Mouse (Mus musculus) heart, postnatal 0 days (tissue): ENCODE results near the gene Zfp451. TPM values are rescaled to one million over a fixed set of nuclear protein-coding genes. Genes with fewer than 3 reads are reported as not detected.

Experiments
- ATAC-seq: fragments of 200-750 bp; cut with Nextera tagmentation; 2 replicates; pipeline ENCODE4 v1.8.0; 2017; ENCODE audit warnings: low read depth, moderate number of reproducible peaks, moderate library complexity; ENCODE audit not compliant: insufficient read depth
- DNase-seq: peaks from one replicate; pipeline ENCODE4 v3.0.0-alpha.2; 2016; ENCODE audit warnings: low spot score
- H3K27ac ChIP-seq: fragments of 300-500 bp; sonication (generic); 2 replicates; pipeline ENCODE4 v1.5.1; 2014; ENCODE audit warnings: low read depth, mild to moderate bottlenecking
- H3K27me3 ChIP-seq: fragments of 300-500 bp; sonication (generic); 2 replicates; pipeline ENCODE4 v1.6.1; 2014; ENCODE audit warnings: low read length, mixed read lengths; ENCODE audit not compliant: control insufficient read depth, insufficient read depth
- H3K36me3 ChIP-seq: fragments of 300-500 bp; sonication (generic); replicated peaks from 2 replicates; pipeline ENCODE4 v1.6.1; 2014; ENCODE audit warnings: low read length, mixed read lengths; ENCODE audit not compliant: control insufficient read depth, insufficient read depth
- H3K4me1 ChIP-seq: fragments of 300-500 bp; sonication (generic); 2 replicates; pipeline ENCODE4 v1.6.1; 2014; ENCODE audit warnings: antibody characterized with exemption; ENCODE audit not compliant: control insufficient read depth, insufficient read depth
- H3K4me2 ChIP-seq: fragments of 300-500 bp; sonication (generic); 2 replicates; pipeline ENCODE4 v1.6.1; 2014; ENCODE audit warnings: low read depth, mild to moderate bottlenecking, low read length, moderate library complexity
- H3K4me3 ChIP-seq: fragments of 300-500 bp; sonication (generic); 2 replicates; pipeline ENCODE4 v1.5.1; 2014; ENCODE audit warnings: low read depth, low read length
- H3K9ac ChIP-seq: fragments of 300-500 bp; sonication (generic); replicated peaks from 2 replicates; pipeline ENCODE4 v1.6.1; 2014; ENCODE audit warnings: low read depth, low read length, mixed read lengths
- H3K9me3 ChIP-seq: fragments of 300-500 bp; sonication (generic); replicated peaks from 2 replicates; pipeline ENCODE4 v1.6.1; 2016; ENCODE audit warnings: low read length; ENCODE audit not compliant: control insufficient read depth
- CTCF ChIP-seq: IDR thresholded peaks from 2 replicates; pipeline ENCODE4 v1.5.1; 2016; ENCODE audit warnings: antibody characterized with exemption, control low read depth, low read depth
- EP300 ChIP-seq: IDR thresholded peaks from 2 replicates; pipeline ENCODE4 v1.6.1; 2016; ENCODE audit warnings: antibody characterized with exemption, low read depth
- WGBS: fragments of 180-500 bp; shearing (Covaris S2); extraction: QIAGEN DNeasy Blood & Tissue Kit; methylation state at CpG from one replicate; pipeline ENCODE4 v1.1.7; 2014; 5-methylcytosine and 5-hydroxymethylcytosine counted together
- polyA plus RNA-seq: library from polyadenylated mRNA; unstranded; fragments of >200 nt; fragmentation: Nextera tagmentation; extraction: Ambion mirVana; gene quantifications from 2 replicates; pipeline ENCODE4 v1.2.1, GENCODE M21; 2015
- total RNA-seq: library from RNA; depleted of rRNA; stranded (reverse); fragments of >200 nt; gene quantifications from 2 replicates; pipeline ENCODE4 v1.2.3, GENCODE M21; 2014; ENCODE audit warnings: low replicate concordance

Zfp451 gene
- total and polyA plus RNA-seq, 2 experiments from 2014 or later: 8.4 to 12.1 TPM

DNA sequence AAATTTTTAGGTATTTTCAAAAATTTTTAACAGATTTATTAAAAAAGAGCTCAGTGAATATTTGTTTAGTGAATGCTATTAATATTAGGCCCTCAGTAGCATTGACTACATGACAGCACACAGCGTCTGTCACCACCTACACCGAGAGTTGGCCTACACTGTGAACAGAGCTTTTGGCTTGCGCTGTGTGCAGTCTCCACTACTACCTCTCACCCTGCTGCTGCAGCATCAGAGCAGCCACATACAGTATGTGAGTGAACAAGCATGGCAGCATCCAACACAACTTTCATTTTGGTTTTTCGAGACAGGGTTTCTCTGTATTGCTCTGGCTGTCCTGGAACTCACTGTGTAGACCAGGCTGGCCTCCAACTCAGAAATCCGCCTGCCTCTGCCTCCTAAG is 29.8 kb downstream of the Zfp451 start:
- no peaks in the 10 kb centered on the region for H3K27me3 ChIP-seq
- no peak overlapping the region for H3K9ac ChIP-seq
- TF ChIP-seq CTCF: no peak
- TF ChIP-seq EP300: no peak
- no peaks in the 10 kb centered on the region for H3K9me3 ChIP-seq
- no peak overlapping the region for H3K4me3 ChIP-seq
- no peak overlapping the region for H3K27ac ChIP-seq
- H3K36me3 ChIP-seq: peaks cover 11% of the 10 kb centered on the region
- DNase-seq: no peak
- H3K4me2 ChIP-seq: no peak overlapping the region
- no peak for ATAC-seq
- H3K4me1 ChIP-seq: no peaks in the 10 kb centered on the region
- 95% methylated on average over 5 of the region's 5 CpGs for WGBS

DNA sequence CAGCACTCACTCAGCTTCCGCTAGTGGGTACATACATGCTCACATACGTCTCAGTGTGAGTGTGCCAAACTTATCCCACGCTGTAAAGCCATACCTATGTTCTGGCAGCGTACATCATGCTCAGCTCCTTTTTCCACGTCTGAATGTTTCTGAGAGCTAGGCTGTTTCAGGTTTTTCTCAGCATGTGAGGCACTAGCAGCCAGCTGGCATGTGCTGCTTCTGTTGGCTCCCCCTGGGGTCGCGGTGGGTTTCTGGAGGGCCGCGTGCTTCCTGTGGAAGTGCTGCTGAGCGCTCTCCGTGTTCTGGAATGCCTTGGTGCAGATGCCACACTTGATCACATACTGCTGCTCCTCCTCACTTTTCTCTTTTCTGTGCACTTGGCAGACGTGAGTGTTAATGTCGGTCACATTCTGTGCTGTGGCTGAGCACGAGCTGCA is 38.2 kb downstream of the Zfp451 start:
- Histone ChIP-seq H3K9me3 (no peaks in the 10 kb centered on the region), H3K27me3 (no peaks in the 10 kb centered on the region), H3K4me2 (no peak overlapping the region), H3K36me3 (peaks cover 48% of the 10 kb centered on the region), H3K9ac (no peak overlapping the region), H3K4me3 (no peak overlapping the region), H3K27ac (no peak overlapping the region), H3K4me1 (no peaks in the 10 kb centered on the region)
- no peak for DNase-seq
- 72% methylated on average over 14 of the region's 14 CpGs for WGBS
- TF ChIP-seq CTCF: no peak
- TF ChIP-seq EP300: no peak
- no peak for ATAC-seq

DNA sequence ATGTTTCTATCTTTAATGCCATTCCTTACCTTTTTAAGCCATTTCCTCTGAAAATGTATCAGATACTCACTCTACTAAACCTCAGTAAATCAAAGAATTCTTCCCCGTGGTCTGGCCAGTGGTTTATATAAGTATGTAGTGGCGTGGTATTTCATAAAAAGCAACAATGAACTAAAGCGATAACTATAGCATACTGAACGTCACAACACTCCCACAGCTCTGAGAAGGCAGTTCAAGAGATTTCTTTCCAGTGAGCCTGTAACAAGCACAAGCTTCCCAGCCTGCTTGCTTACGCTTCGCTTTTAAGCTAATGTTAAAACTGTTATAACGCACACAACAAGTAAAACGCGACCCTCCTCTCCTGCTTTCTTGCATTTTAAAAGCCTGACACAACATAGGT is 42.3 kb downstream of the Zfp451 start:
- no peak overlapping the region for H3K27ac ChIP-seq
- no peak for ATAC-seq
- no peak overlapping the region for H3K4me2 ChIP-seq
- no peak overlapping the region for H3K9ac ChIP-seq
- peaks cover 52% of the 10 kb centered on the region for H3K36me3 ChIP-seq
- H3K4me3 ChIP-seq: no peak overlapping the region
- WGBS: 92% methylated on average over 9 of the region's 9 CpGs
- H3K4me1 ChIP-seq: no peaks in the 10 kb centered on the region
- H3K9me3 ChIP-seq: no peaks in the 10 kb centered on the region
- H3K27me3 ChIP-seq: no peaks in the 10 kb centered on the region
- TF ChIP-seq EP300 (no peak), CTCF (no peak)
- DNase-seq: no peak

DNA sequence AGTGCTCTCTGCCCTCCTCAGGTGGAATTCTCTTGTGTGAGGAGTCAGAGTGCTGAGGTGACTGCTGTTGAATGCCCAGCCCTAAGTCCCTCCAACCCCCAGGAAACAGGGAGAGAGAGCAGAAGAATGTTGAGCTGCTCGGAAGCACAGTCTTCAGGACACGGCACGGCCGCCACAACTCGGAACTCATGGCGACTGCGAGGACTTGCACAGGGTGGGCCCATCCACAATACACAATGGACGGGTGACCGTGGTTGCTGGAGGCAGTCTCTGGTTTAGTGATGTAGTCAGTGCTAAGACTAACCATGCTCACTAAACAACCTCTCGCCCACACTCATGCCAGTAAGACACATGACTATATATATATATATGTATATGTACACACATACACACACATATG is 42.8 kb downstream of the Zfp451 start:
- peaks cover 54% of the 10 kb centered on the region for H3K36me3 ChIP-seq
- no peak overlapping the region for H3K4me3 ChIP-seq
- H3K9me3 ChIP-seq: no peaks in the 10 kb centered on the region
- H3K27me3 ChIP-seq: no peaks in the 10 kb centered on the region
- DNase-seq (no peak), ATAC-seq (no peak)
- H3K27ac ChIP-seq: no peak overlapping the region
- H3K4me2 ChIP-seq: no peak overlapping the region
- TF ChIP-seq CTCF (no peak), EP300 (no peak)
- H3K4me1 ChIP-seq: no peaks in the 10 kb centered on the region
- H3K9ac ChIP-seq: no peak overlapping the region
- WGBS: 93% methylated on average over 10 of the region's 10 CpGs

DNA sequence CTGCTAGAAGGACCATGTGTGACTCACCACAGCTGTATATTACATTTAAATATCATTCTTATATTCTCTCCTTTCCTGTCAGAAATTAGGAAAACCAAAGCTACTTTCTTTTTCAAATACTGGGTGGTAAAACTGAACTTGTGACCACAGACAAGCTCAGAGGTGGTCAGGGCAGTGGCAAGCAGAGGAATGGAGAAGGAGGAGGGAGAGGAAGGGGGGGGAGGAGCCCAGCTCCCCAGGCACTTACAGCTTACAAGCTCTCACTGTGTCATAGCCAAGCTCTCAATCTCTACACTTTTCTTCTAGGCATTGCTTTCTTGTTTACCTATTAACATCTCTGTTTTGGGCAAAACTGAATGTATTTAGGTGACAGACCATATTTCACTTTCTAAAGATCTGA is 45.6 kb downstream of the Zfp451 start:
- TF ChIP-seq EP300 (no peak), CTCF (no peak)
- H3K36me3 ChIP-seq: peaks cover 58% of the 10 kb centered on the region
- H3K27me3 ChIP-seq: no peaks in the 10 kb centered on the region

DNA sequence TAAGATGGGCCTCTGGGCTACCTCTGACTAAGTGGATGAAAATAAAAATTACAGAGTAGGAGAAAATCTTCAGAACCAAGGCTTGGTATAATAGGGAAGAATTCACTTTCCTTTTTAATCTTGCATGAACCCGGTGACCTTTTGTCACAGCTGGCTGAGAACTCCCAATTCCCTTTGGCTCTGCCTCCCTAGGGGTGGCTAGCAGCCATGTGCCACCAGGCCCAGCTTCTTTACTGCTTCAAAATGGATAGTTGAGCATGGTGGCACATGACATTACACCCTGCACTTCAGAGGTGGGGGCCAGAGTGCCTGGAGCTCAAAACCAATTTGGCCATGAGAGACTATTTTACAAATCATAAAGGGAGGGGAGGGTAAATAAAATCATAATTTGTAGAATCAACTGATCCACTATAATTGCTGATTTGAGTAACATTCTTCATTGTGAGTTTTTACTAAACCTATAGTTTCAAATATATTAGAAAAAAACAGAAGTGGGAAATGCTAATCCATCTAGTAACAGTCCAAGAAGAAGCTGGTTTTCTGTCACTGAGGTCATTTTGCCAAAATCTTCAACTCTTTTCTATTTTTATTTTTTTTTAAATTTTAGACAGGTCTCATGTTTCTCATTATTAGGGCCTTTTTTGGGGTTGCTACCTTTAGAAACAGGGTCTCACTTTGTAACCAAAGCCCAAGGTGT is 46.2 kb downstream of the Zfp451 start:
- Histone ChIP-seq H3K4me3 (no peak overlapping the region), H3K4me1 (no peaks in the 10 kb centered on the region), H3K27me3 (no peaks in the 10 kb centered on the region), H3K27ac (no peak overlapping the region), H3K4me2 (no peak overlapping the region), H3K36me3 (peaks cover 59% of the 10 kb centered on the region), H3K9ac (no peak overlapping the region), H3K9me3 (no peaks in the 10 kb centered on the region)
- TF ChIP-seq CTCF (no peak), EP300 (no peak)
- 91% methylated on average over 1 of the region's 1 CpGs for WGBS
- no peak for DNase-seq
- no peak for ATAC-seq

More for the DNA sequence above, 45.6 kb downstream of the Zfp451 start:
- H3K4me3 ChIP-seq: no peak overlapping the region
- ATAC-seq (no peak), DNase-seq (no peak)
- H3K4me1 ChIP-seq: no peaks in the 10 kb centered on the region
- H3K27ac ChIP-seq: no peak overlapping the region
- no peak overlapping the region for H3K9ac ChIP-seq
- H3K9me3 ChIP-seq: no peaks in the 10 kb centered on the region
- no peak overlapping the region for H3K4me2 ChIP-seq
